Mouse (Mus musculus): Measurements from ENCODE around the gene Rab15.
A peak's percentile ranks its signal among the peaks of the same experiment; 100 is the strongest.
"Not testable (repeated sequence)": the region's sequence is repeated elsewhere in the genome, so short reads cannot be mapped to it uniquely, and the experiment has no call there.

Gene Rab15

GRCm38 (mm10) chr12:76818120-76818519 lies 4.6 kb downstream of the Rab15 start:
- DNase-seq: peak; percentile 62

- DNase-seq: no peak
Measured at GRCm38 (mm10) chr12:76817176-76817575, 5.5 kb downstream of the Rab15 start.

GRCm38 (mm10) chr12:76816720-76817119 lies 6.0 kb downstream of the Rab15 start:
- DNase-seq: no peak

GRCm38 (mm10) chr12:76814120-76814519 lies 8.6 kb downstream of the Rab15 start:
- no peak for DNase-seq

GRCm38 (mm10) chr12:76813543-76813942 lies 9.2 kb downstream of the Rab15 start:
- DNase-seq: no peak

GRCm38 (mm10) chr12:76811006-76811405 lies 11.7 kb downstream of the Rab15 start:
- DNase-seq: no peak

GRCm38 (mm10) chr12:76810491-76810890 lies 12.2 kb downstream of the Rab15 start:
- DNase-seq: no peak

GRCm38 (mm10) chr12:76807796-76808195 lies 14.9 kb downstream of the Rab15 start:
- no peak for DNase-seq

- DNase-seq: no peak
Measured at GRCm38 (mm10) chr12:76805056-76805811, 17.5 kb downstream of the Rab15 start.

- peak; percentile 71 for DNase-seq
Measured at GRCm38 (mm10) chr12:76803700-76804252, 18.9 kb downstream of the Rab15 start.

- DNase-seq: no peak
Measured at GRCm38 (mm10) chr12:76803028-76803427, 19.7 kb downstream of the Rab15 start.

- DNase-seq: no peak
Measured at GRCm38 (mm10) chr12:76798008-76798720, 24.5 kb downstream of the Rab15 start.

- no peak for DNase-seq
Measured at GRCm38 (mm10) chr12:76796938-76797539, 25.7 kb downstream of the Rab15 start.

- no peak for DNase-seq
Measured at GRCm38 (mm10) chr12:76795350-76795749, 27.4 kb downstream of the Rab15 start, which contains the start of gene Gpx2. TSS of gene Gpx2 (minus strand) at chr12:76795554.

- not testable (repeated sequence) for DNase-seq
Measured at GRCm38 (mm10) chr12:76792540-76792939, 30.2 kb downstream of the Rab15 start.

- DNase-seq: no peak
Measured at GRCm38 (mm10) chr12:76790446-76791084, 32.1 kb downstream of the Rab15 start.

GRCm38 (mm10) chr12:76784056-76784619 lies 38.6 kb downstream of the Rab15 start:
- no peak for DNase-seq

GRCm38 (mm10) chr12:76780639-76781468 lies 41.9 kb downstream of the Rab15 start:
- no peak for DNase-seq

- no peak for DNase-seq
Measured at GRCm38 (mm10) chr12:76779951-76780350, 42.8 kb downstream of the Rab15 start.

GRCm38 (mm10) chr12:76778305-76779083 lies 44.2 kb downstream of the Rab15 start:
- DNase-seq: no peak

GRCm38 (mm10) chr12:76777845-76778244 lies 44.9 kb downstream of the Rab15 start:
- no peak for DNase-seq
